Mouse (Mus musculus): ENCODE measurements around the gene Bcl7a.
A peak's percentile ranks its signal among the peaks of the same experiment; 100 is the strongest.

The Bcl7a gene

DNA sequence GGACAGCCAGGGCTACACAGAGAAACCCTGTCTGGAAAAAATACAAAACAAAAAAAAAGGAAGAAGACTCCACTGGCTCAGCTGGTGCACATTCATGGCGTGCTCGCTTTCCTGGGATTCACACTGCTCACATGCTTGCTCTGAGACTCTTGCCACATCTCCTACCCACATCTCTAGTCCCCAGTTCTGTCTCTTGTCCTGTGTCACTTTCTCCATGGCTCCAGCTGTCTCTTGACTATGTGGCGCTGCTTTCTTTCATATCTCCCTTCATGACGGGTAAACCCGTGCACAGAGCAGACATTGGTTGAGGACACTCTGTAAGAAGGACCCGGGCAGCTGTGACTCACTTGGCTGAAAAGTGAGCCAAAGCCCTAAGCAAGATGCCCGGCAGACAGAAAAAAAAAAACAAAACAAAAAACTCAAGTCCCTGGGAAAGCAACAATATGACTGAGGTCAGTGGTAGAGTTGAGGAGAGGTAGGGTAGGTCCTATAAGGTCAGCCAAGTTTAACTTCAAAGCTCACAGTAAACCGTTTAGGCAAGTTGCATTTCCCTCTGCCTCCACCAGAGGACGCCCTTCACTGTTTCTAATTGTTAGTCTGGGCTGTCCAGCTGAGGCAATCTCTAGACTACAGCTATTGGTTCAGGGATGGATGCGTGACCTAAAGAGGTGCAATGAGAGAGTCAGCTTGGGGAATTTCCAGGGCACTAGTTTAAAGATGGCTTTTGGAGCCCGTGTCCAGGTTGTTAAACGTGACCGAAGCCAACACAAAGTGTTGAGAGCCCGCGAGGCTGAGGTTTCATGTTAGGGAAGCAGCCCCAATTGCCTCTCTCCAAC lies 33.7 kb downstream of the Bcl7a start:
- peak; percentile 50 for DNase-seq (ENCODE audit: extremely low spot score, low read depth, low spot score)

DNA sequence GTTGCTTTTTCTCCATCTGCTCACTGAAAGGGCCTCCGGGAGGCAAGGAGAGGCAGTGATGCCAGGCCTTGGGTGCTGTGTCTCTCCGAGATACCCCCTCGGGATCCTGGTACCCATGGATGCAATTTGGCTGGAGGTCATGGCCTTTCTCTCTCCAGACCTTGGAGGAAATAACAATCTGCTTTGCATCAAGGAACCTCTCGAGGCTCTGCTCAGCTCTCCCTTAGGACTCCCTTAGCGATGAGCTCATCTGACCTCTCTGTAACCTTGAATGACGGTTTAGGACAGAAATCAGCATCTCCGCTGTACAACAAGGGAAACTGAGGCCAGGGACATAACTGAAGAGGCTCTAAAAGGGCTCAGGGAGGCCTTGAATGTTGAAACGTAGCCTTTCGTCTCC lies 35.1 kb downstream of the Bcl7a start:
- DNase-seq (ENCODE audit: extremely low spot score, low read depth, low spot score): no peak

DNA sequence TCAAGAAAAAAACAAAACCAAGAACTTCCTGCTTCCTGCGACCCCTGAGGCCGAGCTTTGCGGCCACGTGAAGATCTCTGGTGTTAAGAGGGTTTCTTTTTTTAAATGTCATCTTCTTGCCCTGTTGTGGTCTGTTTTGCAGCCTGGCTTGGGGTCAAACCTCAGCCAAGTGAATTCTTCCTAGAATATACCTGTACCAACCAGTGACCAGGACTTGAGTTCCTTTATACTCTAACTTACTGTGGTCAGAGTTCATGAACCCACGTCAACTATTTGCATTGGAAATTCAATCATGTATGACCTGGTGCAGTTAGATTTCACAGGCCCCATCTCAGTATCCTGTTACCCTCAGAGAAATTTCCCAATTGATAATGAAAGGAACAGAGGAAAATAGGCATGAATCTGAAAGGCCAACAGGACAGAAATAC lies 35.9 kb downstream of the Bcl7a start:
- DNase-seq (ENCODE audit: extremely low spot score, low read depth, low spot score): no peak

DNA sequence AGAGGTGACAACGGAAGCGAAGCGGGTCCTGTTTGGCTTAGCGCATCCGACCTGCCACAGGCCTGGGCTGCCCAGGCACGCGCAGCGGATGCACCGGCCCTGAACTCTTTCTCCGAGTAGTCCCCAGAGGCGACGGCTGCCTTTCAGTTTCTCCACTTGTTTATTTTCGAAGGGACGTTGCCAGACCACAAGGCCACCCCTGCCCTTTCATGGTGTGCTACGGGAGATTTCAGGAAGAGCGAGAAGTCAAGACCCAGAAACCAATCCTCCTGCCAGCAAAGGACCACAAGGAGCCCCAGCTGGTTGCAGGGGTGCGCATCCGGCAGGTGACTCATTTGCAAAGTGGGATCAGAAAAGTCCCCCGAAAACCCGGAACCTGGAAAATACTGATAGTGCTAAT lies 38.3 kb downstream of the Bcl7a start:
- no peak for DNase-seq (ENCODE audit: extremely low spot score, low read depth, low spot score)

DNA sequence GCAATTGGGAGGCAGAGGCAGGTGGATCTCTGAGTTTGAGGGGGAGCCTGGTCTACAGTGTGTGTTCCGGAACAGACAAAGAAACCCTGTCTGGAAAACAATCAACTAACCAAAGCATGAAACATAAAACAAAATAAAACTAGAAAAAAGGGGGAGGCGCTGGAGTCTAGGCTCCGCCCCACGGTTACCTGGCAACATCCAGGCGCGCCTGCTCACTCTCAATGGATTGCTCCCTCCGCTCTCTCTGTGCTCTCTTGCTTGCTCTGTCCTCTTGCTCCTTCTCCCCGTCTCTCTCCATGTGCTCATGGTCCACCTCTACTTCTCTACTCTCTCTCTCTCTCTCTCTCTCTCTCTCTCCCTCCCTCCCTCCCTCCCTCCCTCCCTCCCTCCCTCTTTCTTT lies 39.1 kb downstream of the Bcl7a start:
- DNase-seq (ENCODE audit: extremely low spot score, low read depth, low spot score): no peak

DNA sequence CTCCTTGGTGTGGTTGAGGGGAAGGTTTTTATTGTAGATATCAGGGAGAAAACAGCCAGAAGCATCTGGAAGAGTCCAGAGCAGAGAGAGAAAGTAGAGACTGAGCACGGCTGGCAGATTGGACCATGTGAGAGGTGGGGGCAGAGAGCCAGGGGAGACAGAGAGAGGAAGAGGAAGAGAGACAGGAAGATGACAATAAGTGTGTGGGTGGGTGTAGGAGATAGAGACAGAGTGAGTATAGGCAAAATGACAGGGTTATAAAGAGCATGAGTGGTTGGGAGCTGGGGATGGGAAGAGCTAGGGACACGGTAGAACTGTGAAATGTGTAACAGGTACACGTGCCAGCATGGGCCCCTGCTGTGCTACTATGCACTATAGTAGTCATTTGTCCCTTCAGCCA lies 44.8 kb downstream of the Bcl7a start:
- no peak for DNase-seq (ENCODE audit: extremely low spot score, low read depth, low spot score)

DNA sequence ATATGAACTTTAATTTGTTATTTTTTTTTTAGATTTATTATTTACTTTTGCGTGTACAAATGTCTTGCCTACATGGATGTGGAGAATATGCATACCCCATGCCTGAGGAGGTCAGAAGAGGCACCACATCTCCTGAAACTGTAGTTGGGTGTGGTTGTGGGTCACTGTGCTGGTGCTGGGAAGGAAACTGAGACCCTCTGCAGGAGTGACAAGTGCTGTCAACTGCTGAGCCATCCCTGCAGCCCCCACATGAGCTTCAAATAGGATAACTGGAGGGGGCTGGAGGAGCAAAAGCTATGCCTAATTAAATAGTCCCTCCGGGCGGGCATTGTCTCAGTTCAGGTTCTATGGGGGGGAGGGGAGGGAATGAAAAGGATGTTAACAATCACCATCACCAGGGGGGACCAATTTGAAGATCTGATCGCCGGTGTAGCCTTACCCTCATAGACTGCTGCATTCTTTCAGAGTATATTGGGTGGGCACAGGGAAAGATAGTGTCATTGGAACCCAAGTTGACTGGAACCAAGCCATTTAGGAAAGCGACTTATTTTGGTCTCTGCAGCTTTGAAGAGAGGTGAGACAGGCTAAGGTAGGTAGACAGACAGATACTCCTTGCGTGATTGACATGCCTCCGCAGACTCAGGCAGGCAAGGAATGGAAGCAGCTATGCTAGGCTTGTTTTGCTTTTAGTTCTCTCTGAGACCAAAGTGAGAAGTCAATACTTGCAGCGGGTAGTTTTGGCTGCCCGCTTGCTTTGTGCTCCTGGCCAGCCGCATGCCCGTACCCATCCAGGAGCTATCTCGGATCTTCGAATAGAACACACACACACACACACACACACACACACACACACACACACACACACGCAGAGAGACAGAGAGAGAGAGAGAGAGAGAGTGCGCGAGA lies 47.2 kb downstream of the Bcl7a start:
- no peak for DNase-seq (ENCODE audit: extremely low spot score, low read depth, low spot score)

DNA sequence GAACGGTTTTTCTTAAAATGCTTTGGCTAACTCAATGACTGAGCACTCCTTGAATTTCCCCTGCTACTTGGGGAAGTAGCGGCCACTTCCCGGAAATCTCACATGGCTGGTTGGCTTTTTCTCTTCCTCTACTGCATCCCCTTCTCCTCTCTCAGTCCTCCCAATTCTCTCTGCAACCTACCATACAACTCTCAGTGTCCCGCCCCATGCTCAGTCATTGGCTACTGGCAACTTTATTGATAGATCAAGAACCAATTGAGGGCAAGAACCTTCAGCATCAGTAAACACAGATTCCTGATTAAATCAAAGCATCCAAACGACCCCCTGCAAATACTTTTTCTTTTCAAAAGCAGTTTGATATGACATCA lies 47.8 kb downstream of the Bcl7a start:
- DNase-seq (ENCODE audit: extremely low spot score, low read depth, low spot score): no peak

DNA sequence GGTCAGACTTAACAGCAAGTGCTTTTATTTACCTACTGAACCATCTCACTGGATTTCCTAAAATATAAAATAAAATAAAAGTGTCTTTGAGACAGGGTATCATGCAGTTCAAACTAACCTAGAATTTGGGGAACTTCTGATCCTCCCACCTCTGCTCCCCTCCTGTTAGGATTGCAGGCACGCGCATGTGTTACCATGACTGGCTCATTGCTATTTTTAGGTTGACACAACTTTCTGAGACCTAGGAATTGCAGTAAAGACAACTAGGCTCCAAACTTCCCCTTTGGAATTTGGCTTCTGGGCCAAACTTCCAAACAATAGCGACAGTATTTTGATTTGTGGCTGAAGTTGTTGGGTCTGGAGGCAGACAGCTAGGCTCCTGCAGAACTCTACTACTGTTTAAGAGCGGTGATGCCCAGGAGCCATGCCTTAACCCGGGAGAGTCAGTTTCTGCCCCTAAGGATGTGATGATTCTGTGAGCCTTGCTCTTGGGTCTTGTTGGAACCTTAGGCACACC lies 50.2 kb downstream of the Bcl7a start:
- DNase-seq (ENCODE audit: extremely low spot score, low read depth, low spot score): no peak

DNA sequence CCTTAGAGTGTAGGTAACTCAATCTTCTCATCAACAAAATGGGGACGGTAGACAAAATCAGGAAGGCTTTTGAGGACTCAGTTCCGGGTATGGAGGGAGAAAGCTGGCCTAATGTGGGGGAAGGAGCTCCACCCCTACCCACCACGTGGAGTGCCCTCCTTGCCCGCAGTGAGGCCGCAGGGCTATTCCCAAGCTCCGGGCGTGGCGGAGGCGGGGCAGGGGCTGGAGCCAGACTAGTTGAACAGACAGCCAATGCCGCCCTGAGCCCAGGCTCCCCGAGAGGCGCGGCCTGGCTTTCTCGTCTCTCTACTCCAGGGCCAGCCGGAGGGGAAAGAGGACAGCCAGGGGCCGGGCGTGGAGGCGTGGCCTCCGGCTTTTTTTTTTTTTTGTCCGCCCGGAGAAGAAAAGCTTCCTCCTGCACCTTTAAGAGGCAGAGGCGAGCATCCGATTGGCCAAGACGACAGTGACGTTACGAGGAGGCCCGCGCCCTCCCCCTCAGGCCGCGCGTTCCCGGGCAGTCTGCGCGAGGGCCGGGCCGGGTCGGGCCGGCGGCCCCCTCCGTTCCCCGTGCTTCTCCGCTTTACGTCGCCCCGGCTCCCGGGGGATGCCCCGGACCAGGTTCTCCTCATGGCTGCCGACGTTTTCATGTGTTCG lies 50.8 kb downstream of the Bcl7a start, which contains the start of gene Mlxip:
Gene Mlxip (plus strand): TSS at position 496 of the 654 bp plus-strand sequence.
- peak; percentile 71 for DNase-seq (ENCODE audit: extremely low spot score, low read depth, low spot score)

DNA sequence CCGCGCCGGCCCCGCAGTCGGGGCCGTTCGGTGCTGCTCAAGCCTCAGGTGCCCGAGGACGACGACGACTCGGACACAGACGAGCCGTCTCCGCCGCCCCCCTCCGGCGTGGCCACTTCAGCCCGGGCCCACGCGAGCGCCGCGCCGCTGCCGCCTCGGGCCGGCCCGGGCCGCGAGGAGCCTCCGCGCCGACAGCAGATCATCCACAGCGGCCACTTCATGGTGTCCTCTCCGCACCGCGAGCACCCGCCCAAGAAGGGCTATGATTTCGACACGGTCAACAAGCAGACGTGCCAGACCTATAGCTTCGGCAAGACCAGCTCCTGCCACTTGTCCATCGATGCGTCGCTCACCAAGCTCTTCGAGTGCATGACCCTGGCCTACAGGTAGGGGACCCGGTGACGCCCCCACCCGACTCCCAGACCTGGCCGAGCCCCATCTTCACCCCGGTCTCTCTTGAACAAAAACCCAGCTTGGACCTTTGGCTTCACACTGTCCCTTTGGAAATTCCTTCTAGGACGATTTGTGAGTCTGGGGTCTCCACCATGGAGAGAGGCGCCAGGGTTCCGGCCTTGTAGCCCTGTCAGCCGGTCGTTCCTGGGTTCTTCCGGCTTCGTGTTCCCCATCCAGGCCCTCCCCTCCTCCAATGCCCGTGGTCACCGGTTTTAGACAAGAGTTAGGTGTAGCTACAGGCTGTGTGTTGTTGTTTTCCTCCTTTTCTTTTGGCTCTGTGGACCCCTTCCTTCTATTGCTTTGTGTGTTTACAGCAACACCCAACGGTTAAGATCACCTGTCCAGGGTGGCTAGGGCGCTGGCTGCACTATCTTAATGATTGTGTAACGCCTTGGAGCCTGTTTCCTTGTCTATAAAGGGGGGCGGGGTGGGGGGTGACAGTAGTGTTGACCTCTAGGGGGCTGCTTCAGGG lies 51.6 kb downstream of the Bcl7a start:
- DNase-seq (ENCODE audit: extremely low spot score, low read depth, low spot score): no peak

DNA sequence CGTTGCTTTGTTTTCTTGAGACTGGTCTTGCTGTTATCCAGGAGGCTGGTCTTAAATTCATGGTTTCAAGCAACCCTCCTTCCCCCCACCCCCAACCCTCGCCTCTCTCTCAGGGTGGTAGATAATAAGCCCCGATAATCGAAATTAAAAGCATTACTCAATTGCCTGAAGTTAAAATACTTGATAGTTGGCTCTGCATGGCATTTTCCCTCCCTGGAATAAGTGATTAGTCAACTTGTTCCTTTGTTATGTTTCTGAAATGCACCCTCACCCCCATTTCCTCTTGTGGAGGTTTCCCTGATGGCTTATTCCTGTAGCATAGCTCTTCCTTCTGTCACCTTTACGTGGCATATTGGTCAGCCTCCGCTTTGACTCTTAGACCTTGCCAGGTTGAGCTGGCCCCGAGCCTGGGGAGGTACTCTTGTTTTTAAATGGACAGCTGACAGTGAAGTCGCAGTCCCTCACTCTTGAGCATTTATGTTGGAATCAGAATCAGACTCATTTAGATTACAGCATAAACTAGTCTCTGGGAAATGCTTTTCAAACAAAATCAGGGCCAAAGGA lies 53.3 kb downstream of the Bcl7a start:
- DNase-seq (ENCODE audit: extremely low spot score, low read depth, low spot score): no peak

DNA sequence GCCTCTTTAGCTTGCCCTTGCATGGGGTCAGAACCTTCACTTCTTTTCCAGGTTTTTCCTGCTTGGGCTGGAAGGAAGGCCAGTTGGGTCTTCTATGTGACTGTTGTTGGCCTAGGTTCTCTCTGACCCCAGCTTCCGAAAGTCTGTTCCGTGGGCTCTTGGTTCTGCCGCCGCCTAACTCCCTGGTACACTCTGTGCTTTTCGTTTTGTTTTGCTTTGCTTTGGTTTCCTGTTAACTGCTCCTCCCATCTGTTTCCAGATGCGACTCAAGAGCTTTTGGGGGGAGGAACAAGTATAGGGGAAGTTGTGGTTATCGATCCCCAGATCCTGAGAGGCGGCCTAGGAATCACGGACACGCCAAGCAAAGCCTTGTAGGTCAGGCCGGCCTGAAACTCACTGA lies 54.2 kb downstream of the Bcl7a start:
- DNase-seq (ENCODE audit: extremely low spot score, low read depth, low spot score): no peak

DNA sequence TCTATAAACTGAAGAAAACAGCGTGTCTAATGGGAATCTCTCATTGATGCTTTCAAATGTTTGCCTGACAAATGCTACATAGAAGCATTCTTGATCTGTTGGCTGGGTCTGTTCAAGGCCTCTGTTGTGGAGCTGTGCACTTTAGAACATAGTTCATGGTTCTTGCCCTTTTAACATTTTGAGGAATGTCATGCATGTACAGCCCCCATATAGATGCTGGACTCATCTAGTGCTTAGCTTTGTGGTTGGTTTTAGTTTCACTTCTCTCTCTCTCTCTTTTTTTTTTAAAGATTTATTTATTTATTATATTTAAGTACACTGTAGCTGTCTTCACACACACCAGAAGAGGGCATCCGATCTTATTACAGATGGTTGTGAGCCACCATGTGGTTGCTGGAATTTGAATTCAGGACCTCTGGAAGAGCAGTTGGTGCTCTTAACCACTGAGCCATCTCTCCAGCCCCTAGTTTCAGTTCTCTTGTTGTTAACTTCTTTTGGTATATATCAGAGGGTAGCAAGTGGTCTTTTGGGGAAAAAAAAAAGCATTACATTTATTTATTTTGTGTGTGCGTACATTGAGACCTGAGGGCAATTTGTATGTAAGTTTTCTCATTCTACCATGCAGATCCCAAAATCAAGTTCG lies 55.3 kb downstream of the Bcl7a start:
- DNase-seq (ENCODE audit: extremely low spot score, low read depth, low spot score): no peak

DNA sequence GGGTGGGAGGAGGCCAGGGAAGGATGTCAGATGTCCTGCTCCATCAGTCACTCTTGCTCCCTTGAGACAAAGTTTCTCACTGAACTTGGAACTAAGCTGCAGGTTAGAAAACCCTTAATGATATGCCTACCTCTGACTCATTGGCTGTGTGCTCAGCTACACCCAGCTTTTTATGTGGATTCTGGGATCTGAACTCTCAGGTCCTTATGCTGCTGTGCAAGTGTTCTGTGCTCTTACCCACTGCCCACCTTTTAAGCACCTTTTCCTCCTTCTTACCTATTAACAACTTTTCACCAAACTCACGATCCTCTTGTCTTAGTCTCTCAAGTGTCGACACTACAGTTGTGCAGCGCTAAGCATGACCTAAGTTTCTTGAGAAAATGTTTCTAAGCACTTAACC lies 60.8 kb downstream of the Bcl7a start:
- DNase-seq (ENCODE audit: extremely low spot score, low read depth, low spot score): no peak

DNA sequence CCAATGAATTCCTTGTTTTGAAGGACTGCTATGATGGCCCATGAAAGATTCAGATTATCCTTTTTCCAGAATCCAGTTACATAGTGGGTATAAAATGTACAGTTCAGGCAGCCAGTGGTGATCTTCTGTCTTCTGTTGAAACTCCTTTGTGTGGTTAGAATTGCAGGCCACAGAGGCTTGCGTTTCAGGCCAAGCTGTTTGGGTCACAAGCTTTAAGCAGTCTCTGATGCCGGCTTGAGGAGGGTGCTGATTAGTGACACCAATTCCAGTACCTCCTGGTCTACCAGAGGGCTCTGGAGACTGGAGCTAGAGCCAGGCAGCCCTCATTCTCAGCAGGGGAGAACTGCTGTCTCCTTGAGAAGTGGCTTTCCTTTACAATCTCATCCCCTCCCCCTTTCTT lies 63.3 kb downstream of the Bcl7a start:
- no peak for DNase-seq (ENCODE audit: extremely low spot score, low read depth, low spot score)

DNA sequence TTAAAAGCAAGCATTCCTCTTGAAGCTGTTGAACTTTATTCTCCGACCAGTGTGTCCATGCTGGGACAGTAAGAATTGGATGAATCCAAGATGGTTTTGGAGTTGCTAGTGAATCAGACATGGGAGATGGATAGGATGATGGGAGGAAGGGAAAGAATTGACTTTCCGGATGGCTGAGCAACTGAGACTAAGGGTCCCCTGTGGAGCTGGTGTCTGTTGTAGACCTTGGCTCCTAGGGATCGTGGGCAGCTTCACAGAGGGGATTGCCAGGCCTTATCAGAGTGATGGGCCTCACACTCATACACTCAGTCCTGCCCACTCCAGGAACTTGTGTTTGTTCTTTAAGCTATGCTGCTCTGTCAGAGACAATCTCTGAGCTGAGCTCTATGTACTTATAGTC lies 64.5 kb downstream of the Bcl7a start:
- no peak for DNase-seq (ENCODE audit: extremely low spot score, low read depth, low spot score)

DNA sequence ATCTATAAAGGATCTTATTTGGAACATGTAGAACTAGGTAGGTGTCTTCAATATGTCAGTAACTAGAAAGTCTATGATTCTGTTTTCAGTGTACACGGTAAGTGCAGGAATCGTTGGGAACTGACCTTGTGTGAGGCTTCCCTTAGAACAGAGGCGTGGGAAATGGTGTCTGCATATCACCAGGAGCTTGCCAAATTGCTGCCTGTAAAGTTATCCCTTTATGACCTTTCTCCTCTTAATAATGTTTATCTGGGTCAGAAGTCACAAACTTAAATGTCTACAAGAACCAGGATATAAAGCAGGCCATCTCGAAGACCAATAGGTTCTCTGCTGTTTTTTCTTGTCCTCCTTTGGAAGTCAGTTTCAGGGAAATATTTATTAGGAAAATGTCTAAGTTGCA lies 68.6 kb downstream of the Bcl7a start:
- no peak for DNase-seq (ENCODE audit: extremely low spot score, low read depth, low spot score)

DNA sequence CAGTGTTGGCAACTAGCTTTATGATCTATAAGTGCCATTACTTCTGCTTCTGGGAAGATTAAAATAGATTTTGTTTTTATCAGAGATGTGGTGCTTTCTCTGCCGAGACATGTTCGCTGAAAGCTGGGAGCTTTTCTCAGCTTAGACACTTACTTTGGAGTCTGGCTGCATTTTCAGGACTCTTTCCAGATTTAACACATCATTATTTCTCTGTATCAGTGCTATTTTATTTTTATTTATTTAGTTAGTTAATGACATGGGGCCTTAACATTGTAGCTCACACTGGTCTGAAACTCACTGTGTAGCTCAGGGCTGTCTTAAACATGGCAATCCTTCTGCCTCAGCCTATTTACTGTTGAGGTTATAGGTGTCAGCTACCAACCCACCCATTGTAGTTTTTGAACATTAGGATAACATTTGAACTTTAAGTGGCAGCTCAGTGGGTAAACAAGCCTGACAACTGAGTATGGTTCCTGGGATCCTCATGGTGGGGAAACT lies 70.3 kb downstream of the Bcl7a start:
- no peak for DNase-seq (ENCODE audit: extremely low spot score, low read depth, low spot score)

Data from hindlimb bud, embryonic 11.5 days (tissue).